Mouse (Mus musculus): ENCODE results near the gene Cd209g. TPM values are rescaled to one million over a fixed set of nuclear protein-coding genes. Genes with fewer than 3 reads are reported as not detected.
A peak's percentile ranks its signal among the peaks of the same experiment; 100 is the strongest.
"Not testable (repeated sequence)": the region's sequence is repeated elsewhere in the genome, so short reads cannot be mapped to it uniquely, and the experiment has no call there.

Cd209g gene
- 0.18 TPM in 1 of 2 replicates, not detected in the other for total RNA-seq (2012; rRNA removed)

DNA sequence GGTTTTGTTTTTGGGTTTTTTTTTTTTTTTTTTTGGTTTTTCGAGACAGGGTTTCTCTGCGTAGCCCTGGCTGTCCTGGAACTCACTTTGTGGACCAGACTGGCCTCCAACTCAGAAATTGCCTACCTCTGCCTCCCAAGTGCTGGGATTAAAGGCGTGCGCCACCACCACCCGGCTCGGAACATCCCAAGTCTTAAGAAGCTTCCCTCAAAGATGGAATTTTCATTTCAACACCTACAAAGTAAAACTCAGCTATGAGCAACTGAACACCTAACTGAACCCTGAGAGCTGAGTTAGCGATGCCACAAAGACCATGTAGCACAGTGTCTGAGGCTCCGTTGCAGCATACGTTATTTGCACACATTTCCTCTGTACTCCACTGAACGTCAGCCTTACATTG is at the start of gene Cd209g:
Gene Cd209g, plus strand, starts transcription at position 301 of the 400 bp plus-strand sequence.
- H3K9ac ChIP-seq (ENCODE audit: insufficient read depth, low read depth, low read length, poor library complexity, severe bottlenecking): no peak within 1 kb of the TSS
- H3K36me3 ChIP-seq (ENCODE audit: control insufficient read depth, insufficient read depth, low read length, poor library complexity, severe bottlenecking): no peaks in the 10 kb centered on the region
- no peak for TF ChIP-seq MAFK (IDR thresholded peaks at IDR 0.05; ENCODE audit: insufficient read depth, low read depth, low read length)
- no peak within 1 kb of the TSS for H3K27ac ChIP-seq (ENCODE audit: insufficient read depth, low read depth, low read length, poor library complexity, severe bottlenecking)
- H3K4me3 ChIP-seq (ENCODE audit: insufficient read depth in 1 of 2, low read depth in 1 of 2, low read length in 2 of 2, poor library complexity in 1 of 2, severe bottlenecking in 1 of 2): no peak within 1 kb of the TSS
- in situ Hi-C loops (cut with MboI; ENCODE audit: low sequenced_read_pairs in 2 of 2, unreplicated experiment in 2 of 2): no loop called here
- DNase-seq (ENCODE audit: low read depth, low spot score): no peak
- no peaks in the 10 kb centered on the region for H3K4me1 ChIP-seq (ENCODE audit: control insufficient read depth in 2 of 2, insufficient read depth in 2 of 2, low read length in 2 of 2, poor library complexity in 1 of 2)
- no peaks in the 10 kb centered on the region for H3K9me3 ChIP-seq (ENCODE audit: control insufficient read depth, insufficient read depth, low read depth, low read length)

DNA sequence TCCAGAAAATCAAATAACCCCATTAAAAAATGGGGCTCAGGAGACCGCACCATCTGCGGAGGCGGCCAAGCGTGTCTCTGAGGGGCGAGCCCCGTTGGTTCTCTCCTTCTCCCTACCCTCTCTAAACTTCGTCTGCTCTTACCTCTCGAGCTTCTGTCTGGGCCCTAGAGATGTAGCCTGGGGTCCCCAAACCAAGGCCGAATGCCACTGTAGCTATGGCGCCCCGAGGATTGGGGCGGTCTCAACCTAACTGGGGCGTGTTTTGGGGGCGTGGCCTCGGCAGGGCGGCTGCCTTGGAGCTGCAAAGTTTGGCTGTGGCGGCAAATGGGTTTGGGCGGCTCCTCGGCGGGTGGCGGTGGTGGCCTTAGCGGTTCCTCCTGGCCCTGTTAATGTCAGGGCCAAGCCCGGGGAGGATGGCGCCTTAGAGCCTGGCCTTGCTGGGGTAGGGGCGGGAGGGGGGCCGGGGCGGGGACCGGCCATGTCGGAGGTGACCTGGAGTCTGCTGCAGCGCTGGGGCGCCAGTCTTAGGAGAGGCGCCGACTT is 46.6 kb upstream of the Cd209g start:
- in situ Hi-C loops (cut with MboI; ENCODE audit: low sequenced_read_pairs in 2 of 2, unreplicated experiment in 2 of 2); H3K4me1 ChIP-seq (ENCODE audit: control insufficient read depth in 2 of 2, insufficient read depth in 2 of 2, low read length in 2 of 2, poor library complexity in 1 of 2); DNase-seq (ENCODE audit: low read depth, low spot score); H3K9ac ChIP-seq (ENCODE audit: insufficient read depth, low read depth, low read length, poor library complexity, severe bottlenecking); H3K36me3 ChIP-seq (ENCODE audit: control insufficient read depth, insufficient read depth, low read length, poor library complexity, severe bottlenecking); H3K9me3 ChIP-seq (ENCODE audit: control insufficient read depth, insufficient read depth, low read depth, low read length); H3K27ac ChIP-seq (ENCODE audit: insufficient read depth, low read depth, low read length, poor library complexity, severe bottlenecking): not testable (repeated sequence)
- peak overlapping the region; percentile 39 to 56 for H3K4me3 ChIP-seq (ENCODE audit: insufficient read depth in 1 of 2, low read depth in 1 of 2, low read length in 2 of 2, poor library complexity in 1 of 2, severe bottlenecking in 1 of 2)

DNA sequence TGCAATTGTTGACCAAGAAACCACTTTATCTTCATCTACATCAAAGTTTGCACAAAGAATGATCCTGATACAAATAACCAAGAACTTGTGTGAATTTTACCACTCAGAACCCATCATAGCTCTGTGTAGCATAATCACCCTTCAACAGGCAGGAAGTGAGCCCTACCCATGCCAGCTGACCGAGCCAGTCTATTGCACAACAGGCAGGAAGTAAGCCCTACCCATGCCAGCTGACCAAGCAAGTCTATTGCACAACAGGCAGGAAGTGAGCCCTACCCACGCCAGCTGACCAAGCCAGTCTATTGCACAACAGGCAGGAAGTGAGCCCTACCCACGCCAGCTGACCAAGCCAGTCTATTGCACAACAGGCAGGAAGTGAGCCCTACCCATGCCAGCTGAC is 45.4 kb upstream of the Cd209g start:
- H3K4me1 ChIP-seq (ENCODE audit: control insufficient read depth in 2 of 2, insufficient read depth in 2 of 2, low read length in 2 of 2, poor library complexity in 1 of 2); H3K9me3 ChIP-seq (ENCODE audit: control insufficient read depth, insufficient read depth, low read depth, low read length); H3K9ac ChIP-seq (ENCODE audit: insufficient read depth, low read depth, low read length, poor library complexity, severe bottlenecking); H3K27ac ChIP-seq (ENCODE audit: insufficient read depth, low read depth, low read length, poor library complexity, severe bottlenecking); H3K36me3 ChIP-seq (ENCODE audit: control insufficient read depth, insufficient read depth, low read length, poor library complexity, severe bottlenecking); H3K4me3 ChIP-seq (ENCODE audit: insufficient read depth in 1 of 2, low read depth in 1 of 2, low read length in 2 of 2, poor library complexity in 1 of 2, severe bottlenecking in 1 of 2); in situ Hi-C loops (cut with MboI; ENCODE audit: low sequenced_read_pairs in 2 of 2, unreplicated experiment in 2 of 2); DNase-seq (ENCODE audit: low read depth, low spot score): not testable (repeated sequence)

DNA sequence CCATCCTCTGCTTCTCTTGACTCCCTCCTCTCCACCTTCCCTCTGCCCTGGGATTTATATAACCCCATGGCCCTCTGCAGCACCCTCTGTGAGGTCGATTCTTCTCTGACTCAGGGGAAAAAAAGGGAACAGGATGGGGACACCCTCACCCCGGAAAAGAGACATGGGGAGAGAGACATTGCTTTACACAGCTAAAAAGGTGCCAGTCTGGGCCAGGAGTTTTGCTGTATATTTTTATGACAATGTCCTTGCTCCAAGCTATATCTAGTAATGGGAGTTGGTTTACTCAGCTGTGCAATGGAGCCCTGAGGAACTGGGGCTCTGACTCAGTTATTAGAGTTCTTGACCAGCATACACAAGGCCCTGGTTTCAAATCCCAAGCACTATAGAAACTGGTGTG is 28.2 kb upstream of the Cd209g start, which contains the start of gene Cd209f:
Gene Cd209f, minus strand, starts transcription at position 101 of the 400 bp plus-strand sequence.
- DNase-seq (ENCODE audit: low read depth, low spot score): not testable (repeated sequence)

DNA sequence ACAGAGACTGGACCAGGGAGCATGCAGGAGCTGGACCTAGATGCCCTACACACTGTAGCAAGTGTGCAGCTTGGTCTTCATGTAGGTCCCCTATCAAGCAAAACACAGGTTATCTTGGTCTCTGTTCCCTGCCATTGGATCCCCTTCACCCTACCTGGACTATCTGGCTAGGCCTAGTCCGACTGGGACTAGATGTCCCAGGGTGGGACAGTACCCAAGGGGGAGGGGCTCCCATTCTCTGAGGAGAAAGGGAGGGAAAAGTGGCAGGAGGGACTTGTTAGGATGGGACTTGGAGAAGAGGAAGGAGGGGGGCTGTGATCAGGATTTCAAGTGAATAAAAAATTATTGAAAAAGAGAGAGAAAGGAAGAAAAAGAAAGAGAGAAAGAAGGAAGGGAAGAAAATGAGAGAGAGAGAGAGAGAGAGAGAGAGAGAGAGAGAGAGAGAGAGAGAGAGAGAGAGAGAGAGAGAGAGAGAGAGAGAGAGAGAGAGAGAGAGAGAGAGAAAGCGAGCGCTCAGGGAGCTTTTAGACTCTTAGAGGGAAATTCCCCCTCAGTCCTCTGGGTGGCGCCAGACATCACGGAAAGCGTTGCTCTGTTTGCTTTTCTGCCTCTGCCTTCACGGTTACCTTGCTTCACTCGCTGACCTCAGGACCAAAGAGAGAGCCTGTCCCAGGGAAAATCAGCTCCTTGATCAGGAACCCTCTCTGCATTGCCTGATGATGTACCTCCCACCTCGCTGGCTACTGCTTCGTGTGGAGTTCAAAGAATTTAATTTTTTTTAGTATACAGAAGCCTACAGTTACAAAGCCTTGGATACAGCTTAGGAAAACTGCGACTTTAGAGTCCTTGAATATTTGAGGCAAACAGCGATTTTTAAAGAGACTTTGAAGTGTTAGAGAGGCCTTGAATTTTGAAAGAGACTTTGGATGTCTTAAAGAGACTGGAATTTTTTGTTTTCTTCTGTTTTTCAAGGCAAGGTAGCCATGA is 6.1 kb downstream of the Cd209g start:
- no peak overlapping the region for H3K9ac ChIP-seq (ENCODE audit: insufficient read depth, low read depth, low read length, poor library complexity, severe bottlenecking)
- no peak overlapping the region for H3K27ac ChIP-seq (ENCODE audit: insufficient read depth, low read depth, low read length, poor library complexity, severe bottlenecking)
- no peaks in the 10 kb centered on the region for H3K36me3 ChIP-seq (ENCODE audit: control insufficient read depth, insufficient read depth, low read length, poor library complexity, severe bottlenecking)
- no peaks in the 10 kb centered on the region for H3K4me1 ChIP-seq (ENCODE audit: control insufficient read depth in 2 of 2, insufficient read depth in 2 of 2, low read length in 2 of 2, poor library complexity in 1 of 2)
- peak; percentile 66 for DNase-seq (ENCODE audit: low read depth, low spot score)
- no peak overlapping the region for H3K4me3 ChIP-seq (ENCODE audit: insufficient read depth in 1 of 2, low read depth in 1 of 2, low read length in 2 of 2, poor library complexity in 1 of 2, severe bottlenecking in 1 of 2)
- in situ Hi-C loops (cut with MboI; ENCODE audit: low sequenced_read_pairs in 2 of 2, unreplicated experiment in 2 of 2): no loop called here
- H3K9me3 ChIP-seq (ENCODE audit: control insufficient read depth, insufficient read depth, low read depth, low read length): no peaks in the 10 kb centered on the region
- TF ChIP-seq ZC3H11A (IDR thresholded peaks at IDR 0.05; ENCODE audit: borderline replicate concordance, low read depth, low read length) (peak; percentile 83), HCFC1 (IDR thresholded peaks at IDR 0.05; ENCODE audit: borderline replicate concordance, insufficient read depth, low read length) (no peak)

More for the DNA sequence above, 28.2 kb upstream of the Cd209g start, which contains the start of gene Cd209f:
- H3K4me1 ChIP-seq (ENCODE audit: control insufficient read depth in 2 of 2, insufficient read depth in 2 of 2, low read length in 2 of 2, poor library complexity in 1 of 2); H3K27ac ChIP-seq (ENCODE audit: insufficient read depth, low read depth, low read length, poor library complexity, severe bottlenecking); H3K36me3 ChIP-seq (ENCODE audit: control insufficient read depth, insufficient read depth, low read length, poor library complexity, severe bottlenecking); H3K4me3 ChIP-seq (ENCODE audit: insufficient read depth in 1 of 2, low read depth in 1 of 2, low read length in 2 of 2, poor library complexity in 1 of 2, severe bottlenecking in 1 of 2); H3K9ac ChIP-seq (ENCODE audit: insufficient read depth, low read depth, low read length, poor library complexity, severe bottlenecking); in situ Hi-C loops (cut with MboI; ENCODE audit: low sequenced_read_pairs in 2 of 2, unreplicated experiment in 2 of 2); H3K9me3 ChIP-seq (ENCODE audit: control insufficient read depth, insufficient read depth, low read depth, low read length): not testable (repeated sequence)
